In the genomic region with DNA sequence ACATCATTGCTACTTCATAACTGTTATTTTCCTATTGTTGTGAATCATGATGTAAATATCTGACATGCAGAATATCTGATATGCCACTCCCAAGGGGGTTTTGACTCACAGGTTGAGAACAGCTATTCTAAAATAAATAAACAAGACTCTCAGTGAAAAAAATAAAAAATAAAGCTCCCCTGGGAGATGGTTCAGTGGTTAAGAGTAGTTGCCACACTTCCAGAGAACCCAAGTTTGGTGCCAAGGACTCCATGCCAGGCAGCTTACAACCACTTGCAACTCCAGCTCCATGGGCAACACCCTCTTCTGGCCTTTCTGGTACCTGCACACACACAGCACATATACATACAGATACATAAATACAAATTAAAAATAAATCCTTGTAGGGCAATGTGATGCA, we compare ENCODE assay signal across 26 mouse cellular contexts.
DNase-seq lines count a peak whose midpoint lies in the region; TF ChIP-seq lines count a peak whose summit lies in the region.
"Had no signal": no experiment of that assay in that cellular context is flagged by ENCODE, and none has a peak within 500 bp of the region (broad histone marks: within the 10 kb centered on the region; RNA-seq: fewer than 3 reads in every experiment).

No protein-coding gene starts in this region.

- TF ChIP-seq POLR2A in kidney, adult 2 months (IDR thresholded peaks at IDR 0.05; ENCODE audit: low read depth, low read length): no peak

- no peak overlapping the region for H3K4me3 ChIP-seq in kidney, adult 2 months (ENCODE audit: insufficient read depth, low read depth, low read length)
- H3K4me3 ChIP-seq: embryonic facial prominence, embryonic 10.5 days; embryonic facial prominence, embryonic 13.5 days; erythroblast, embryonic 14.5 days; forebrain, embryonic 10.5 days; forebrain, embryonic 13.5 days; heart, adult 2 months; heart, embryonic 10.5 days; heart, embryonic 13.5 days; hindbrain, embryonic 15.5 days had no signal

- TF ChIP-seq CTCF in kidney, adult 2 months (conservative IDR thresholded peaks at IDR 0.05; ENCODE audit: insufficient read depth, insufficient read length, low read depth, low read length): no peak

- H3K4me1 ChIP-seq in kidney, adult 2 months (ENCODE audit: control insufficient read depth, insufficient read depth, low read length): no peaks in the 10 kb centered on the region

- DNase-seq in kidney, adult 2 months: peak; percentile 31
- no peak for DNase-seq in kidney, adult 8-10 months
- DNase-seq in 3T3-L1 (ENCODE audit: low read depth, low spot score) (peak; percentile 70), adipocyte (ENCODE audit: low spot score) (peak; percentile 70)
- DNase-seq in right cerebral cortex, postnatal 10 days (ENCODE audit: low spot score in 2 of 2): no peak
- no peak for DNase-seq in T-cell, adult 2 months (ENCODE audit: low spot score)
- DNase-seq: B cell, adult 2 months; cerebellum, adult 11 months; cerebellum, adult 2 months; cerebellum, postnatal 10 days; cerebellum, postnatal 36 days; embryo, embryonic 11 days; gastrocnemius, postnatal 10 days; gastrocnemius, postnatal 36 days; heart, adult 2 months; heart, postnatal 14 days; heart, postnatal 4 days had no signal

- no peak overlapping the region for H3K27ac ChIP-seq in kidney, adult 2 months (ENCODE audit: insufficient read depth, low read depth, low read length)
- H3K27ac ChIP-seq: embryonic facial prominence, embryonic 10.5 days; embryonic facial prominence, embryonic 13.5 days; forebrain, embryonic 10.5 days; forebrain, embryonic 13.5 days; heart, adult 2 months; heart, embryonic 10.5 days; heart, embryonic 13.5 days; hindbrain, embryonic 15.5 days had no signal

- no peaks in the 10 kb centered on the region for H3K36me3 ChIP-seq in kidney, adult 2 months (ENCODE audit: control insufficient read depth, insufficient read depth, low read length)
- H3K36me3 ChIP-seq: embryonic facial prominence, embryonic 10.5 days; embryonic facial prominence, embryonic 13.5 days; forebrain, embryonic 10.5 days; heart, embryonic 10.5 days; heart, embryonic 13.5 days; hindbrain, embryonic 15.5 days had no signal

- H3K27me3 ChIP-seq in kidney, adult 2 months (replicated peaks; ENCODE audit: control insufficient read depth, insufficient read depth, low read length): no peaks in the 10 kb centered on the region
- H3K27me3 ChIP-seq: CH12.LX; forebrain, embryonic 13.5 days; hindbrain, embryonic 15.5 days had no signal

Comparison
In these comparisons a context has a peak if more than half of its experiments do, and no peak if none do; other contexts are left out.
1. DNase-seq: peak in kidney, adult 2 months (single experiment), 3T3-L1 (single experiment) and adipocyte (single experiment); none in kidney, adult 8-10 months (0 of 2), right cerebral cortex, postnatal 10 days (0 of 2) and T-cell, adult 2 months (single experiment).